Mouse (Mus musculus) MEL (cell line): ENCODE data around the gene Zfp367. TPM values are rescaled to one million over a fixed set of nuclear protein-coding genes. Genes with fewer than 3 reads are reported as not detected.
A peak's percentile ranks its signal among the peaks of the same experiment; 100 is the strongest.

ENCODE experiments used
- DNase-seq: peaks from one replicate; pipeline ENCODE4 v3.0.0; 2011; ENCODE audit warnings: low read depth, low spot score
- H3K27ac ChIP-seq: 2 replicates; pipeline ENCODE4 v1.5.1; 2012; ENCODE audit warnings: low read depth, mild to moderate bottlenecking, control low read depth, low read length, moderate library complexity; ENCODE audit not compliant: control insufficient read depth
- H3K27me3 ChIP-seq, 2 experiments: fragments of 150-350 bp in 1 of 2; sonication (generic) in 1 of 2; 2 replicates each; pipeline ENCODE4 v1.6.1; 2012; ENCODE audit warnings: low read length in 2 of 2, mild to moderate bottlenecking in 2 of 2, improper control_type of control experiment in 1 of 2, moderate library complexity in 1 of 2; ENCODE audit not compliant: insufficient read depth in 2 of 2, control insufficient read depth in 1 of 2
- H3K36me3 ChIP-seq, 2 experiments: 2 replicates each; pipeline ENCODE4 v1.6.1; 2012 to 2014; ENCODE audit warnings: low read length in 2 of 2, improper control_type of control experiment in 1 of 2, inconsistent platforms in 1 of 2, mild to moderate bottlenecking in 1 of 2; ENCODE audit not compliant: insufficient read depth in 2 of 2, control insufficient read depth in 1 of 2
- H3K4me1 ChIP-seq, 2 experiments: fragments of 150-350 bp in 1 of 2; sonication (generic) in 1 of 2; 2 replicates each; pipeline ENCODE4 v1.6.1; 2012; ENCODE audit warnings: low read length in 2 of 2, improper control_type of control experiment in 1 of 2, mild to moderate bottlenecking in 1 of 2; ENCODE audit not compliant: insufficient read depth in 2 of 2, control insufficient read depth in 1 of 2
- H3K4me3 ChIP-seq, 2 experiments: fragments of 150-350 bp in 1 of 2; sonication (generic) in 1 of 2; 2 replicates each; pipeline ENCODE4 v1.5.1; 2012; ENCODE audit warnings: low read depth in 2 of 2, low read length in 2 of 2, mild to moderate bottlenecking in 2 of 2, moderate library complexity in 2 of 2, control low read depth in 1 of 2, improper control_type of control experiment in 1 of 2; ENCODE audit not compliant: control insufficient read depth in 1 of 2, insufficient read depth in 1 of 2
- H3K79me2 ChIP-seq: 2 replicates; pipeline ENCODE4 v1.6.1; 2012; ENCODE audit warnings: mild to moderate bottlenecking, low read length, moderate library complexity; ENCODE audit not compliant: control insufficient read depth, poor library complexity, insufficient read depth
- H3K9ac ChIP-seq: 2 replicates; pipeline ENCODE4 v1.6.1; 2012; ENCODE audit warnings: low read depth, mild to moderate bottlenecking, control low read depth, low read length, moderate library complexity; ENCODE audit not compliant: control insufficient read depth, poor library complexity, severe bottlenecking
- H3K9me3 ChIP-seq: fragments of 150-350 bp; sonication (generic); replicated peaks from 2 replicates; pipeline ENCODE4 v1.6.1; 2012; ENCODE audit warnings: mild to moderate bottlenecking, low read length, improper control_type of control experiment, moderate library complexity; ENCODE audit not compliant: insufficient read depth
- BHLHE40 ChIP-seq: IDR thresholded peaks from 2 replicates; pipeline ENCODE4 v1.6.1; 2012; ENCODE audit warnings: low read depth, mild to moderate bottlenecking, inconsistent platforms, low read length, improper control_type of control experiment, borderline replicate concordance
- CHD1 ChIP-seq: IDR thresholded peaks from 2 replicates; pipeline ENCODE4 v1.6.1; 2012; ENCODE audit warnings: low read depth, mild to moderate bottlenecking, inconsistent platforms, low read length, improper control_type of control experiment
- CHD2 ChIP-seq: IDR thresholded peaks from 2 replicates; pipeline ENCODE4 v1.6.1; 2011; ENCODE audit warnings: low read length, improper control_type of control experiment
- CTCF ChIP-seq, 3 experiments: IDR thresholded peaks in 2 of 3; conservative IDR thresholded peaks in 1 of 3; 2 replicates each; pipeline ENCODE4 v1.5.1; 2011 to 2012; ENCODE audit warnings: low read length in 3 of 3, low read depth in 2 of 3, mild to moderate bottlenecking in 2 of 3, improper control_type of control experiment in 1 of 3, inconsistent platforms in 1 of 3, mixed read lengths in 1 of 3, moderate library complexity in 1 of 3; ENCODE audit not compliant: control insufficient read depth in 1 of 3, insufficient read depth in 1 of 3, poor library complexity in 1 of 3, severe bottlenecking in 1 of 3
- E2F4 ChIP-seq: IDR thresholded peaks from 2 replicates; pipeline ENCODE4 v1.6.1; 2011; ENCODE audit warnings: low read depth, low read length, improper control_type of control experiment, borderline replicate concordance
- ELF1 ChIP-seq: IDR thresholded peaks from 2 replicates; pipeline ENCODE4 v1.6.1; 2014; ENCODE audit warnings: low read depth, mild to moderate bottlenecking, inconsistent platforms, low read length, improper control_type of control experiment, moderate library complexity
- EP300 ChIP-seq, 2 experiments: IDR thresholded peaks; 2 replicates each; pipeline ENCODE4 v1.6.1; 2011; ENCODE audit warnings: improper control_type of control experiment in 2 of 2, low read length in 2 of 2, low read depth in 1 of 2, mild to moderate bottlenecking in 1 of 2
- GABPA ChIP-seq: IDR thresholded peaks from 2 replicates; pipeline ENCODE4 v1.6.1; 2012; ENCODE audit warnings: low read depth, mild to moderate bottlenecking, inconsistent platforms, low read length, improper control_type of control experiment, moderate library complexity
- GATA1 ChIP-seq: IDR thresholded peaks from 2 replicates; pipeline ENCODE4 v1.6.1; 2011; ENCODE audit warnings: low read depth, low read length, improper control_type of control experiment
- HCFC1 ChIP-seq: IDR thresholded peaks from 2 replicates; pipeline ENCODE4 v1.6.1; 2012; ENCODE audit warnings: low read depth, mild to moderate bottlenecking, inconsistent platforms, low read length, improper control_type of control experiment, moderate library complexity
- JUND ChIP-seq: IDR thresholded peaks from 2 replicates; pipeline ENCODE4 v1.6.1; 2011; ENCODE audit warnings: low read depth, mild to moderate bottlenecking, improper control_type of control experiment, low read length
- KAT2A ChIP-seq: conservative IDR thresholded peaks from 2 replicates; pipeline ENCODE4 v1.6.1; 2012; ENCODE audit warnings: low read depth, low read length, improper control_type of control experiment, inconsistent platforms
- MAFK ChIP-seq: IDR thresholded peaks from 2 replicates; pipeline ENCODE4 v1.6.1; 2011; ENCODE audit warnings: low read depth, mild to moderate bottlenecking, low read length, improper control_type of control experiment, borderline replicate concordance
- MAX ChIP-seq: IDR thresholded peaks from 2 replicates; pipeline ENCODE4 v1.6.1; 2011; ENCODE audit warnings: low read length, improper control_type of control experiment
- MAZ ChIP-seq: IDR thresholded peaks from 2 replicates; pipeline ENCODE4 v1.6.1; 2012; ENCODE audit warnings: low read depth, mild to moderate bottlenecking, inconsistent platforms, low read length, improper control_type of control experiment
- MEF2A ChIP-seq: IDR thresholded peaks from 2 replicates; pipeline ENCODE4 v1.6.1; 2014; ENCODE audit warnings: low read depth, mild to moderate bottlenecking, inconsistent platforms, low read length, improper control_type of control experiment; ENCODE audit not compliant: poor library complexity, insufficient replicate concordance, severe bottlenecking; ENCODE audit errors: extremely low read depth
- MXI1 ChIP-seq: IDR thresholded peaks from 2 replicates; pipeline ENCODE4 v1.6.1; 2011; ENCODE audit warnings: mild to moderate bottlenecking, low read depth, low read length, improper control_type of control experiment
- MYB ChIP-seq: IDR thresholded peaks from 2 replicates; pipeline ENCODE4 v1.6.1; 2011; ENCODE audit warnings: mild to moderate bottlenecking, low read depth, low read length, improper control_type of control experiment
- MYC ChIP-seq: IDR thresholded peaks from 2 replicates; pipeline ENCODE4 v1.6.1; 2011; ENCODE audit warnings: low read depth, mild to moderate bottlenecking, low read length, improper control_type of control experiment, moderate library complexity
- NELFE ChIP-seq: IDR thresholded peaks from 2 replicates; pipeline ENCODE4 v1.6.1; 2011; ENCODE audit warnings: low read depth, low read length, improper control_type of control experiment
- NRF1 ChIP-seq: IDR thresholded peaks from 2 replicates; pipeline ENCODE4 v1.6.1; 2014; ENCODE audit warnings: low read depth, mild to moderate bottlenecking, inconsistent platforms, low read length, improper control_type of control experiment, moderate library complexity; ENCODE audit not compliant: poor library complexity, insufficient read depth, severe bottlenecking
- POLR2A ChIP-seq, 2 experiments: IDR thresholded peaks; 2 replicates each; pipeline ENCODE4 v1.6.1; 2011 to 2012; ENCODE audit warnings: low read length in 2 of 2, mild to moderate bottlenecking in 2 of 2, control low read depth in 1 of 2, improper control_type of control experiment in 1 of 2, low read depth in 1 of 2, moderate library complexity in 1 of 2; ENCODE audit not compliant: control insufficient read depth in 1 of 2, insufficient read depth in 1 of 2, poor library complexity in 1 of 2
- POLR2AphosphoS5 ChIP-seq: IDR thresholded peaks from 2 replicates; pipeline ENCODE4 v1.6.1; 2012; ENCODE audit warnings: low read depth, borderline replicate concordance, mild to moderate bottlenecking, inconsistent platforms, low read length, moderate library complexity, mixed read lengths
- RAD21 ChIP-seq: IDR thresholded peaks from 2 replicates; pipeline ENCODE4 v1.6.1; 2011; ENCODE audit warnings: mild to moderate bottlenecking, low read depth, low read length, improper control_type of control experiment
- RCOR1 ChIP-seq: IDR thresholded peaks from 2 replicates; pipeline ENCODE4 v1.6.1; 2012; ENCODE audit warnings: low read depth, mild to moderate bottlenecking, inconsistent platforms, low read length, improper control_type of control experiment
- SIN3A ChIP-seq: IDR thresholded peaks from 2 replicates; pipeline ENCODE4 v1.6.1; 2012; ENCODE audit warnings: low read length, improper control_type of control experiment, inconsistent platforms
- SMC3 ChIP-seq: IDR thresholded peaks from 2 replicates; pipeline ENCODE4 v1.6.1; 2011; ENCODE audit warnings: low read depth, low read length, improper control_type of control experiment
- TBP ChIP-seq: IDR thresholded peaks from 2 replicates; pipeline ENCODE4 v1.8.0; 2011; ENCODE audit warnings: low read depth, low read length, improper control_type of control experiment
- TCF12 ChIP-seq: IDR thresholded peaks from 2 replicates; pipeline ENCODE4 v1.6.1; 2014; ENCODE audit warnings: low read depth, mild to moderate bottlenecking, inconsistent platforms, low read length, improper control_type of control experiment, moderate library complexity
- UBTF ChIP-seq: IDR thresholded peaks from 2 replicates; pipeline ENCODE4 v1.6.1; 2012; ENCODE audit warnings: low read depth, mild to moderate bottlenecking, inconsistent platforms, low read length, improper control_type of control experiment, moderate library complexity, borderline replicate concordance; ENCODE audit not compliant: insufficient read depth
- USF1 ChIP-seq: IDR thresholded peaks from 2 replicates; pipeline ENCODE4 v1.6.1; 2014; ENCODE audit warnings: low read depth, mild to moderate bottlenecking, inconsistent platforms, low read length, improper control_type of control experiment, moderate library complexity
- USF2 ChIP-seq, 2 experiments: IDR thresholded peaks; 2 replicates each; pipeline ENCODE4 v1.6.1; 2011 to 2012; ENCODE audit warnings: improper control_type of control experiment in 2 of 2, low read length in 2 of 2, borderline replicate concordance in 1 of 2, inconsistent platforms in 1 of 2, low read depth in 1 of 2, mild to moderate bottlenecking in 1 of 2; ENCODE audit not compliant: insufficient read depth in 1 of 2
- ZC3H11A ChIP-seq: IDR thresholded peaks from 2 replicates; pipeline ENCODE4 v1.6.1; 2012; ENCODE audit warnings: low read depth, mild to moderate bottlenecking, inconsistent platforms, low read length, improper control_type of control experiment
- ZKSCAN1 ChIP-seq: IDR thresholded peaks from 2 replicates; pipeline ENCODE4 v1.6.1; 2012; ENCODE audit warnings: low read depth, mild to moderate bottlenecking, inconsistent platforms, low read length, improper control_type of control experiment, moderate library complexity
- ZMIZ1 ChIP-seq: IDR thresholded peaks from 2 replicates; pipeline ENCODE4 v1.6.1; 2012; ENCODE audit warnings: low read depth, mild to moderate bottlenecking, inconsistent platforms, low read length, improper control_type of control experiment, moderate library complexity
- ZNF384 ChIP-seq: IDR thresholded peaks from 2 replicates; pipeline ENCODE4 v1.6.1; 2012; ENCODE audit warnings: low read depth, mild to moderate bottlenecking, inconsistent platforms, low read length, improper control_type of control experiment
- polyA plus RNA-seq, 2 experiments: library from polyadenylated mRNA; stranded (reverse) in 1 of 2; unstranded in 1 of 2; fragments of >175 nt in 1 of 2; fragments of >200 nt in 1 of 2; gene quantifications; 2 replicates each; pipeline versions ENCODE4 v1.2.1 to v1.2.4; 2012; ENCODE audit warnings: low replicate concordance in 2 of 2, low read depth in 1 of 2; ENCODE audit not compliant: insufficient read length in 2 of 2, insufficient read depth in 1 of 2, missing spikeins in 1 of 2
- total RNA-seq: library from RNA; depleted of rRNA; stranded (reverse); fragments of 300-350 nt; gene quantifications from 2 replicates; pipeline ENCODE4 v1.2.3, GENCODE M21; 2012; rRNA removed

Gene Zfp367
- total RNA-seq = 19.5 and 23.4 TPM in 2 replicates
- 10 to 100 TPM in 1 of 2 experiments, not detected in 1; 28.4 TPM for polyA plus RNA-seq

DNA sequence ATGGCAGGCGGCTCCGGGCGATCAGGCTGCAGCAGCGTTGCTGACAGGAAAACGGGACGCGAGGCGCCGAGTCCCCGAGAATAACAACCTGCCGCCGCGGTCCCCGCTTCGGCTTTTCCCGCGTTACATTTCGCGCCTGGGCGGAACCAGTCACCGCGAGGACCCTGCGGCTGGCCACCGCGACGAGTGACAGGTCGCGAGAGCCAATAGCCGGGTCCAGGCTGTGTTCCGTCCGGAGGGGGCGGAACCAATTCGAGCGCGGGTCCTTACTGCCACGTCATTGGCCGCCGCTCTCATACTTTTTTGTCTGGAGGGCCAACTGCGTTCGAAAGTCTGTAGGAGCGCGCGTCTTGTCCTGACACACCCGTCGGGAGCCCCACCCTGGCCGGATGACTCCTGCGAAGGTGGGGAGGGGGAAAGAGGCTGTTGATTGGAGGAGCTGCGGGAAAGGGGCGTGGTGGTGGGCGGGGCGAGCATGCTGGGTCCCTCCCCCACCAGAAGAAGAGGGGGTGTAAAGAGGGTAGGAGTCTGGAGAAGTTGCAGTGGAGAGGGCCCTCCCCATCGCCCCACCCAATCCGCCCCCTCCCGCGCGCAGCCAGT lies at the start of gene Zfp367:
Gene Zfp367, minus strand, starts transcription at position 120 of the 600 bp plus-strand sequence.
- peak within 1 kb of the TSS; percentile 96 for H3K9ac ChIP-seq
- H3K36me3 ChIP-seq = peaks cover 0 to 23% of the 10 kb centered on the region in 2 experiments; a peak in 3 of 4 replicates
- peak; percentile 100 for DNase-seq
- peak within 1 kb of the TSS; percentile 62 to 65 for H3K4me3 ChIP-seq
- peaks cover 2 to 11% of the 10 kb centered on the region in 2 experiments for H3K27me3 ChIP-seq
- H3K9me3 ChIP-seq = no peaks in the 10 kb centered on the region
- H3K79me2 ChIP-seq = peaks cover 39% of the 10 kb centered on the region
- peaks cover 3 to 10% of the 10 kb centered on the region in 2 experiments; a peak in 3 of 4 replicates for H3K4me1 ChIP-seq
- H3K27ac ChIP-seq = peak within 1 kb of the TSS; percentile 95
- TF ChIP-seq MEF2A = no peak
- no peak for TF ChIP-seq JUND
- no peak for TF ChIP-seq BHLHE40
- TF ChIP-seq CHD2 = no peak
- no peak for TF ChIP-seq UBTF
- 0 out of 2 replicates have a peak, but pooled peaks have one; percentile 15 for TF ChIP-seq MYC
- peak; percentile 40; the same call in 1 of the 2 replicates for TF ChIP-seq SIN3A
- TF ChIP-seq MAZ = peak; percentile 98
- peak; percentile 75 to 78; a peak in 2 of 4 replicates for TF ChIP-seq POLR2A (IDR thresholded peaks at IDR 0.05; ENCODE audit: control insufficient read depth in 1 of 2, insufficient read depth in 1 of 2, low read depth in 1 of 2, low read length in 2 of 2, poor library complexity in 1 of 2)
- TF ChIP-seq USF1 = no peak
- TF ChIP-seq CHD1 = no peak
- peak; percentile 74 for TF ChIP-seq TBP
- no peak for TF ChIP-seq RAD21
- TF ChIP-seq MAX = peak; percentile 72
- no peak for TF ChIP-seq RCOR1
- TF ChIP-seq CTCF (IDR thresholded peaks at IDR 0.05 in 2 of 3, conservative IDR thresholded peaks at IDR 0.05 in 1 of 3; ENCODE audit: control insufficient read depth in 1 of 3, insufficient read depth in 1 of 3, low read depth in 2 of 3, low read length in 3 of 3, poor library complexity in 1 of 3, severe bottlenecking in 1 of 3) = no peak
- no peak for TF ChIP-seq GATA1
- no peak for TF ChIP-seq ELF1
- TF ChIP-seq ZKSCAN1 = no peak
- TF ChIP-seq ZNF384 = peak; percentile 21; the same call in 1 of the 2 replicates
- no peak for TF ChIP-seq EP300 (IDR thresholded peaks at IDR 0.05; ENCODE audit: low read depth in 1 of 2, low read length in 2 of 2)
- TF ChIP-seq TCF12 = peak; percentile 10; the same call in 1 of the 2 replicates
- peak; percentile 59 for TF ChIP-seq NELFE
- TF ChIP-seq NRF1 = no peak
- TF ChIP-seq GABPA = no peak
- no peak for TF ChIP-seq MXI1
- TF ChIP-seq HCFC1 = peak; percentile 53; the same call in 1 of the 2 replicates
- TF ChIP-seq POLR2AphosphoS5 = no peak
- no peak for TF ChIP-seq MYB
- no peak; the same call in 1 of the 2 replicates for TF ChIP-seq KAT2A
- no peak for TF ChIP-seq USF2 (IDR thresholded peaks at IDR 0.05; ENCODE audit: borderline replicate concordance in 1 of 2, insufficient read depth in 1 of 2, low read depth in 1 of 2, low read length in 2 of 2)
- peak; percentile 96 for TF ChIP-seq E2F4
- no peak for TF ChIP-seq MAFK
- no peak for TF ChIP-seq ZC3H11A
- no peak for TF ChIP-seq ZMIZ1
- TF ChIP-seq SMC3 = no peak
